Mouse (Mus musculus) small intestine, adult 2 months (tissue): ENCODE measurements around the gene Epha10.
A peak's percentile ranks its signal among the peaks of the same experiment; 100 is the strongest.

Source experiments
- CTCF ChIP-seq: fragments of 200-500 bp; IDR thresholded peaks from 2 replicates; pipeline ENCODE4 v1.5.1; 2012; ENCODE audit warnings: low read depth, mild to moderate bottlenecking, control low read depth, inconsistent platforms, low read length, moderate library complexity, mixed read lengths; ENCODE audit not compliant: insufficient replicate concordance, insufficient read length; ENCODE audit errors: extremely low read depth
- POLR2A ChIP-seq: fragments of 200-500 bp; IDR thresholded peaks from 2 replicates; pipeline ENCODE4 v1.6.1; 2012; ENCODE audit warnings: low read depth, mild to moderate bottlenecking, control low read depth, inconsistent platforms, low read length, moderate library complexity

GRCm38 (mm10) chr4:124840998-124841397, 39.7 kb upstream of the Epha10 start:
- TF ChIP-seq CTCF (peak; percentile 25; the same call in 1 of the 2 replicates), POLR2A (no peak)
